Mouse (Mus musculus): ENCODE measurements at regions not wholly inside any gene's neighbourhood (a gene's known extent, or its start where the extent isn't known, plus 50 kb on each side); places are given as distances from the start of the nearest gene placed in this dataset.

DNA sequence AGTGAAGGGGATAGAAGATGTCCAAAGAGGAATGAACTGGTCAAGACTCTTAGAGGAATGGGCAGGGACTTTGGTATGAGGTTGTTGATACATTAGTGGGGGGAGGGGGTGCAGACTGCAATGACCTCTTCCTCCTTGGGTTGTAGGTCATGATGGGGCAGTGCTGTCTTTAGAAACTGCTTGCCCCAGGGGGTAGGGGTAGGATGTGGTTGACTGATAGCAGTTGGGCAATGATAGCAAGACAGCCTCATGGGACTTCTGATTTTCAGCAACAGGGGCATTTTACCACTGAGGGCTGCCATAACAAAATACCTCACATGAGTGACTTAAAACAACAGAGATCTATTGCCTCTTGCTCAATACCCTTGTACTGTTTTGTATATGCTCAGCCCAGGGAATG, 63.5 kb upstream of the 1700017B05Rik start:
- no peak for DNase-seq

DNA sequence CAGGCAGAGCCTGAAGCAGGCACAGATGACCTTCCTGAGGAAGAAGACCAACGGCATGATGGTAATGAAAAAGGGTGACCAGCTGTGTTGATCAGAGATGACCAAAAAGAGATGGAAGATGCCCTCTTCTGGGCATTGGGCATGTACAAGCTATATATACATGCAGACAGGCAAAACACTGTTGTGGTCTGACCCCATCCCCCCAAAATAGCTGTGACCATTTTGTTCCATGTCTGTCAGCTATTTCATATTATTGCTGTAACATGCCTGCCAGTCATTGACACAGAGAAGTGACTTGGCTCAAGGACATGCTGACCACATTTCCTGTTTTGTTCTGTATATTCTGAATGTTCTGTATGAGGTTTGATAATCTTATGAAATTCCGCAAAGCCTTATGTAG, 56.6 kb upstream of the 1700017B05Rik start:
- DNase-seq = no peak

DNA sequence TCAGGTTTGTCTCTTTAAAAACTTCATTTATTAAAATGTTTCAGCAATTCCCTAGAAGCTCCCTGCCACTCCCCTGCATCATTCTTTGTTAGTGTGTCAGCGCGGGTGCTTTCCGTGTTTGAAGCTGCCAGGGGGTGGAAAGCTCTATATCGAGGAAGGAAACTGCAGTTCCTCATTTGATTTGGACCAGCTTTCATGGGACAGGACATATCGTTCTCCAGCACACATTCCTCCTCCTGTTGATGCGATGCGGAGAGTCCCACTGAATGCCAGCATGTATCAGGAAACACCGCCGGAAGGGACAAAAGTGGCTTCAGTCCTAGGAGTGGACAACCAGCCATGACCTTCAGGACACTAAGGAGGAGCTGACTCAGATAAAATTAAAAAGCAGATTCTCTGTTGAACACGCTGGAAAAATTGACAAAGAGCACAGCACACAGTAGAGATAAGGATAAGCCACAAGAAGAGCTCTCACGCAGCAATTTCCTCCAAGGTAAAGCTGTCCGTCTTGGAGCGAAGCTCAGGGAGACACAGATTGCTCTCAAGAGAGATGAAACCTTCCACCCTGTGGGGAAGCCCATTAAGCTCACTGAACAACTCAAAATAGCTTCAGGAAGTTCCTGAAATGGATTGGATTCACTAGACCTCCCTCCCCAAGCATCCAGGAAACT, 55.3 kb upstream of the 1700017B05Rik start:
- peak; percentile 4 for DNase-seq

DNA sequence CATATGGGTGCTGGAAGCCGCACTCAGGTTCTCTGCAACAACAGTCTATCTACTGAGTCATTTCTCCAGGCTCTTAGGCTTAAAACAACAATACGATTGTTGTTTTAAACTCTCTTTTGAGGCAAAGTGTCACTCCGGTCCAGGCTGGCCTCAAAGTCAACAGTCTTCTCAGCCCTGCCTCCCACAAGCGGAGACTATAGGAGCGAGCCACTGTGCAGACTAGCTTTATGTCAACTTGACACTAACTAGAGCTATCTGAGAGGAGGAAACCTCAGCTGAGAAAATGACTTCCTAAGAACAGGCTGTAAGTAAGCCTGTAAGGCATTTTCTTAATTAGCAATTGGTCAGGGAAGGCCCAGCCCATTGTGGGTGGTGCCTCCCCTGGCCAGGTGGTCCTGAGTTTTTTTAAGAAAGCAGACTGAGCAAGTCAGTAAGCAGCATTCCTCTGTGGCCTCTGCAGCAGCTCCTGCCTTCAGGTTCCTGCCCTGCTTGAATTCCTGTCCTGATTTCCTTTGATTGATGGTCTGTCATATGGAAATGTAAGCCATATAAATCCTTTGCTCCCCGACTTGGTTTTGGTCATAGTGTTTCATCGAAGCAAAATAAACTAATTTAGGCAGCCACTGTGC, 52.7 kb upstream of the 1700017B05Rik start:
- no peak for DNase-seq

DNA sequence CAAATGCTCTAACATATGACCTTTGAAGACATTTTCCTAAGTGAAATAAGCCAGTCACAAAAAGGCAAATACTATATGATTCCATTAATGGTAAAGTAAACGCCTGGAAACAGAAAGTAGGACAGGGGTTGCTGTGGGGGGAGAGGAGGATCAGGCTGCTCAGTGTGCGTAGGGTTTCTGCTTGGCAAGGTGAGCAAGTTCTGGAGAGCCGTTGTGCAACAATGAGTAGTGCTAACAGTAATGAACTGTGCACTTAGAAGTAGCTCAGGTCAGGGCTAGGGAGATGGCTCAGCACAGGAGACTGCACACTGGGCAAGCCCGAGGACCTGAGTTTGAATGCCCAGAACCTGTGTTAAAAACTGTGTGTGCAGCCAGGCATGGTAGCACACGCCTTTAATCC, 51.5 kb upstream of the 1700017B05Rik start:
- DNase-seq = no peak

DNA sequence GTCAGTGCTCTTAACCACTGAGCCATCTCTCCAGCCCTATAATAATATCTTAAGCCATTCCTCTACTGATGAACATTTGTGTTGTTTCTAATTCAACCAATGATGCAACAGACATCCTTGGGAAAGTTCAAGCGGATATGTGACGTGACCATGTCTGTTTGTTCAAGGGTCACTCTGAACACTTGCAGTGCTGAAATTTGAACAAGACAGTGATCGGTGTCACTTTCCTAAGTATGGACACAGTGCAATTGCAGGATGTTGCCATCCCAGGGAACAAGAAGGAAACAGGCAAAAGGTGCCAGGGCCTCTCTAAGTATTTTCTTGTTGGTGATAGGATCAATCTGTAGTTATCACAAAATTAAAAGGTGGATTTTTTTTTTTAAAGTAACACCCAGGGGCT, 50.1 kb upstream of the 1700017B05Rik start:
- no peak for DNase-seq
